Mouse (Mus musculus): ENCODE measurements around the gene Wfdc15a. TPM values are rescaled to one million over a fixed set of nuclear protein-coding genes. Genes with fewer than 3 reads are reported as not detected.
"Not testable (repeated sequence)": the region's sequence is repeated elsewhere in the genome, so short reads cannot be mapped to it uniquely, and the experiment has no call there.

The Wfdc15a gene
- polyA plus RNA-seq, 1 experiment, result 0.76 TPM

GRCm38 (mm10) chr2:164219295-164219694 is 19.4 kb upstream of the Wfdc15a start:
- Histone ChIP-seq H3ac (ENCODE audit: control insufficient read depth, insufficient read length, low read depth) (no peak overlapping the region), H3K36me3 (ENCODE audit: control insufficient read depth, insufficient read depth) (no peaks in the 10 kb centered on the region), H3K27me3 (ENCODE audit: control insufficient read depth, insufficient read depth, insufficient read length) (peaks cover 58% of the 10 kb centered on the region), H3K79me2 (ENCODE audit: control insufficient read depth, insufficient read depth) (no peaks in the 10 kb centered on the region), H3K79me3 (ENCODE audit: low read depth) (no peaks in the 10 kb centered on the region), H3K4me3 (ENCODE audit: insufficient read depth, poor library complexity, severe bottlenecking) (no peak overlapping the region)
- no peak for TF ChIP-seq MYOG (IDR thresholded peaks at IDR 0.05; ENCODE audit: control insufficient read depth, extremely low read depth, insufficient read length)

GRCm38 (mm10) chr2:164212711-164213110 is 12.8 kb upstream of the Wfdc15a start:
- Histone ChIP-seq H3K79me3 (ENCODE audit: low read depth) (no peaks in the 10 kb centered on the region), H3K79me2 (ENCODE audit: control insufficient read depth, insufficient read depth) (no peaks in the 10 kb centered on the region), H3K36me3 (ENCODE audit: control insufficient read depth, insufficient read depth) (no peaks in the 10 kb centered on the region), H3ac (ENCODE audit: control insufficient read depth, insufficient read length, low read depth) (no peak overlapping the region), H3K27me3 (ENCODE audit: control insufficient read depth, insufficient read depth, insufficient read length) (peaks cover 41% of the 10 kb centered on the region), H3K4me3 (ENCODE audit: insufficient read depth, poor library complexity, severe bottlenecking) (no peak overlapping the region)
- TF ChIP-seq USF1 (IDR thresholded peaks at IDR 0.05; ENCODE audit: low read depth) (no peak), CEBPB (IDR thresholded peaks at IDR 0.05; ENCODE audit: low read depth) (no peak), FOSL1 (IDR thresholded peaks at IDR 0.05; ENCODE audit: insufficient read depth, low read length, poor library complexity, severe bottlenecking) (no peak), MYOD1 (IDR thresholded peaks at IDR 0.05; ENCODE audit: control insufficient read depth, insufficient read length, low read depth) (no peak), MAX (IDR thresholded peaks at IDR 0.05) (no peak)

GRCm38 (mm10) chr2:164210892-164211291 is 11.0 kb upstream of the Wfdc15a start:
- Histone ChIP-seq H3K79me2 (ENCODE audit: control insufficient read depth, insufficient read depth) (no peaks in the 10 kb centered on the region), H3K36me3 (ENCODE audit: control insufficient read depth, insufficient read depth) (no peaks in the 10 kb centered on the region), H3ac (ENCODE audit: control insufficient read depth, insufficient read length, low read depth) (no peak overlapping the region), H3K4me3 (ENCODE audit: insufficient read depth, poor library complexity, severe bottlenecking) (no peak overlapping the region), H3K27me3 (ENCODE audit: control insufficient read depth, insufficient read depth, insufficient read length) (peaks cover 43% of the 10 kb centered on the region), H3K79me3 (ENCODE audit: low read depth) (no peaks in the 10 kb centered on the region)
- TF ChIP-seq CEBPB (IDR thresholded peaks at IDR 0.05; ENCODE audit: low read depth), result no peak
- no peak for TF ChIP-seq MAX (IDR thresholded peaks at IDR 0.05)
- no peak for TF ChIP-seq USF1 (IDR thresholded peaks at IDR 0.05; ENCODE audit: low read depth)
- no peak for TF ChIP-seq MYOD1 (IDR thresholded peaks at IDR 0.05; ENCODE audit: control insufficient read depth, insufficient read length, low read depth)
- no peak for TF ChIP-seq MYOG (IDR thresholded peaks at IDR 0.05; ENCODE audit: control insufficient read depth, extremely low read depth, insufficient read length)
- TF ChIP-seq CTCF (IDR thresholded peaks at IDR 0.05; ENCODE audit: control insufficient read depth, insufficient read depth, insufficient read length), result no peak
- TF ChIP-seq FOSL1 (IDR thresholded peaks at IDR 0.05; ENCODE audit: insufficient read depth, low read length, poor library complexity, severe bottlenecking), result no peak

GRCm38 (mm10) chr2:164206676-164207075 is 6.7 kb upstream of the Wfdc15a start:
- Histone ChIP-seq H3K36me3 (ENCODE audit: control insufficient read depth, insufficient read depth) (no peaks in the 10 kb centered on the region), H3K79me3 (ENCODE audit: low read depth) (no peaks in the 10 kb centered on the region), H3K79me2 (ENCODE audit: control insufficient read depth, insufficient read depth) (no peaks in the 10 kb centered on the region), H3ac (ENCODE audit: control insufficient read depth, insufficient read length, low read depth) (no peak overlapping the region), H3K27me3 (ENCODE audit: control insufficient read depth, insufficient read depth, insufficient read length) (peaks cover 23% of the 10 kb centered on the region), H3K4me3 (ENCODE audit: insufficient read depth, poor library complexity, severe bottlenecking) (no peak overlapping the region)
- TF ChIP-seq CTCF (IDR thresholded peaks at IDR 0.05; ENCODE audit: control insufficient read depth, insufficient read depth, insufficient read length) (no peak), USF1 (IDR thresholded peaks at IDR 0.05; ENCODE audit: low read depth) (no peak), MYOG (IDR thresholded peaks at IDR 0.05; ENCODE audit: control insufficient read depth, extremely low read depth, insufficient read length) (no peak), MYOD1 (IDR thresholded peaks at IDR 0.05; ENCODE audit: control insufficient read depth, insufficient read length, low read depth) (no peak)

- H3K4me3 ChIP-seq (ENCODE audit: insufficient read depth, poor library complexity, severe bottlenecking); H3ac ChIP-seq (ENCODE audit: control insufficient read depth, insufficient read length, low read depth); H3K79me3 ChIP-seq (ENCODE audit: low read depth); H3K79me2 ChIP-seq (ENCODE audit: control insufficient read depth, insufficient read depth); H3K36me3 ChIP-seq (ENCODE audit: control insufficient read depth, insufficient read depth): not testable (repeated sequence)
- peaks cover 23% of the 10 kb centered on the region for H3K27me3 ChIP-seq (ENCODE audit: control insufficient read depth, insufficient read depth, insufficient read length)
Observed at GRCm38 (mm10) chr2:164206011-164206410, 6.1 kb upstream of the Wfdc15a start.

- Histone ChIP-seq H3K79me3 (ENCODE audit: low read depth) (no peaks in the 10 kb centered on the region), H3K4me3 (ENCODE audit: insufficient read depth, poor library complexity, severe bottlenecking) (no peak overlapping the region), H3K36me3 (ENCODE audit: control insufficient read depth, insufficient read depth) (no peaks in the 10 kb centered on the region), H3K27me3 (ENCODE audit: control insufficient read depth, insufficient read depth, insufficient read length) (peaks cover 46% of the 10 kb centered on the region), H3K79me2 (ENCODE audit: control insufficient read depth, insufficient read depth) (no peaks in the 10 kb centered on the region), H3ac (ENCODE audit: control insufficient read depth, insufficient read length, low read depth) (no peak overlapping the region)
- TF ChIP-seq USF1 (IDR thresholded peaks at IDR 0.05; ENCODE audit: low read depth) (no peak), MYOG (IDR thresholded peaks at IDR 0.05; ENCODE audit: control insufficient read depth, extremely low read depth, insufficient read length) (no peak), CTCF (IDR thresholded peaks at IDR 0.05; ENCODE audit: control insufficient read depth, insufficient read depth, insufficient read length) (no peak), MYOD1 (IDR thresholded peaks at IDR 0.05; ENCODE audit: control insufficient read depth, insufficient read length, low read depth) (no peak), MAX (IDR thresholded peaks at IDR 0.05) (no peak), CEBPB (IDR thresholded peaks at IDR 0.05; ENCODE audit: low read depth) (no peak), FOSL1 (IDR thresholded peaks at IDR 0.05; ENCODE audit: insufficient read depth, low read length, poor library complexity, severe bottlenecking) (no peak)
Observed at GRCm38 (mm10) chr2:164196700-164196990, 3.3 kb downstream of the Wfdc15a start.

Data from C2C12 (cell line).